23 mouse cellular contexts compared by ENCODE assay signal in the genomic region with DNA sequence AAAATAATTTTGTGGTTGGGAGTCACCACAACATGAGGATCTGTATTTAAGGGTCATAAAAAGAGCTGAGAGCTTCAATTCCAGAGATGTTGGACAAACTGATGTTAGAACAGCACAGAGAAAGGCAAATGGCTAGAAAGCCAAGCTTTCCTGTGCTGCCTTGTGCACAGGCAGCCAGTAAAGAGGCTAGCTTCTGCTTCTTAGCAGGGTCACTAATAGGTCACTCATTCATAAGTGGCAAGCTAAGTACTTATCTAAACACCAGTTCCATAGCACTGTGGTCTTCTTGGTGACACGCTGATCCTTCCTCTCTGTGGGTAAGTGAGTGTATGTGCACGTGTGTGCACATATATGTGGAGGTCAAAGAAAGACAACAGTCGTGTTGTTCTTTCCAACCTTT. TPM values are rescaled to one million over a fixed set of nuclear protein-coding genes. Genes with fewer than 3 reads are reported as not detected.
DNase-seq lines count a peak whose midpoint lies in the region; ATAC-seq and TF ChIP-seq lines count a peak whose summit lies in the region.
"Had no signal": no experiment of that assay in that cellular context is flagged by ENCODE, and none has a peak within 500 bp of the region (broad histone marks: within the 10 kb centered on the region; RNA-seq: fewer than 3 reads in every experiment).

No protein-coding gene starts in this region.

- peaks cover 5% of the 10 kb centered on the region; the same call in 1 of the 2 replicates for H3K4me1 ChIP-seq in lung, embryonic 14.5 days (ENCODE audit: insufficient read depth)
- 0 out of 2 replicates have a peak, but pooled peaks cover 4% of the 10 kb centered on the region for H3K4me1 ChIP-seq in lung, adult 2 months (ENCODE audit: control insufficient read depth, insufficient read depth, low read length)
- H3K4me1 ChIP-seq in lung, embryonic 15.5 days: 0 out of 2 replicates have a peak, but pooled peaks cover 11% of the 10 kb centered on the region
- peaks cover 14% of the 10 kb centered on the region for H3K4me1 ChIP-seq in lung, embryonic 16.5 days (replicated peaks; ENCODE audit: control insufficient read depth, insufficient read depth, low read length)
- 0 out of 2 replicates have a peak, but pooled peaks cover 2% of the 10 kb centered on the region for H3K4me1 ChIP-seq in lung, postnatal 0 days (ENCODE audit: insufficient read depth, low read depth, low read length)

- TF ChIP-seq POLR2A in lung, adult 2 months (IDR thresholded peaks at IDR 0.05; ENCODE audit: borderline replicate concordance, extremely low read depth, low read depth, low read length): no peak

- no peaks in the 10 kb centered on the region for H3K36me3 ChIP-seq in lung, embryonic 14.5 days (ENCODE audit: insufficient read depth)
- no peaks in the 10 kb centered on the region for H3K36me3 ChIP-seq in lung, embryonic 15.5 days
- no peaks in the 10 kb centered on the region for H3K36me3 ChIP-seq in lung, embryonic 16.5 days (ENCODE audit: control insufficient read depth, insufficient read depth, low read length)
- H3K36me3 ChIP-seq in lung, postnatal 0 days (ENCODE audit: insufficient read depth, low read length): no peaks in the 10 kb centered on the region
- H3K36me3 ChIP-seq: G1E had no signal

- no peak for TF ChIP-seq CTCF in lung, embryonic 14.5 days (IDR thresholded peaks at IDR 0.05; ENCODE audit: low read depth)
- TF ChIP-seq CTCF in lung, adult 2 months (IDR thresholded peaks at IDR 0.05; ENCODE audit: insufficient read depth, low read length): no peak
- TF ChIP-seq CTCF in lung, postnatal 0 days (IDR thresholded peaks at IDR 0.05): no peak

- ATAC-seq in lung, embryonic 14.5 days (ENCODE audit: insufficient read depth): peak; percentile 66; the same call in 1 of the 2 replicates
- ATAC-seq in lung, embryonic 15.5 days (ENCODE audit: borderline replicate concordance, extremely low read depth, low FRiP score, low TSS enrichment): peak; percentile 52
- peak; percentile 61; the same call in 1 of the 2 replicates for ATAC-seq in lung, embryonic 16.5 days (ENCODE audit: low read depth)
- ATAC-seq in lung, postnatal 0 days: peak; percentile 50
- ATAC-seq: activated CD4-positive, CD25-positive, alpha-beta regulatory T cell, adult 4 months; CD4-positive, CD25-positive, alpha-beta regulatory T cell, adult 4 months; Patski had no signal

- H3K27ac ChIP-seq in lung, embryonic 14.5 days (ENCODE audit: low read depth): peak overlapping the region; percentile 48
- peak overlapping the region; percentile 82 for H3K27ac ChIP-seq in lung, embryonic 15.5 days
- peak overlapping the region; percentile 87 for H3K27ac ChIP-seq in lung, embryonic 16.5 days (ENCODE audit: low read length)
- H3K27ac ChIP-seq in lung, postnatal 0 days (ENCODE audit: low read length): no peak overlapping the region

- H3K4me3 ChIP-seq in lung, embryonic 14.5 days (ENCODE audit: low read depth, low read length): no peak overlapping the region
- H3K4me3 ChIP-seq in lung, adult 2 months (replicated peaks; ENCODE audit: extremely low read depth, low read depth, low read length): no peak overlapping the region
- H3K4me3 ChIP-seq in lung, embryonic 15.5 days: no peak overlapping the region
- no peak overlapping the region for H3K4me3 ChIP-seq in lung, embryonic 16.5 days (ENCODE audit: low read length)
- no peak overlapping the region for H3K4me3 ChIP-seq in lung, postnatal 0 days (ENCODE audit: low read depth, low read length)

- no peaks in the 10 kb centered on the region for H3K9me3 ChIP-seq in lung, embryonic 14.5 days (ENCODE audit: low read depth, low read length)
- no peaks in the 10 kb centered on the region for H3K9me3 ChIP-seq in lung, embryonic 15.5 days
- no peaks in the 10 kb centered on the region for H3K9me3 ChIP-seq in lung, embryonic 16.5 days (ENCODE audit: control insufficient read depth, low read length)
- no peaks in the 10 kb centered on the region for H3K9me3 ChIP-seq in lung, postnatal 0 days (ENCODE audit: low read length)

- no peaks in the 10 kb centered on the region for H3K27me3 ChIP-seq in lung, embryonic 14.5 days (ENCODE audit: insufficient read depth, low read length)
- H3K27me3 ChIP-seq in lung, embryonic 15.5 days: no peaks in the 10 kb centered on the region
- H3K27me3 ChIP-seq in lung, embryonic 16.5 days (ENCODE audit: control insufficient read depth, insufficient read depth, low read depth, low read length): no peaks in the 10 kb centered on the region
- H3K27me3 ChIP-seq in lung, postnatal 0 days (replicated peaks; ENCODE audit: insufficient read depth, low read length): no peaks in the 10 kb centered on the region
- H3K27me3 ChIP-seq: Patski had no signal

- no peak for TF ChIP-seq EP300 in lung, postnatal 0 days (IDR thresholded peaks at IDR 0.05)

- H3K4me2 ChIP-seq in lung, embryonic 14.5 days: no peak overlapping the region
- no peak overlapping the region for H3K4me2 ChIP-seq in lung, embryonic 15.5 days
- no peak overlapping the region for H3K4me2 ChIP-seq in lung, embryonic 16.5 days (ENCODE audit: low read depth, low read length)
- H3K4me2 ChIP-seq in lung, postnatal 0 days (replicated peaks; ENCODE audit: low read depth, low read length): no peak overlapping the region

- WGBS in lung, embryonic 14.5 days: 53% methylated on average over 3 of the region's 3 CpGs
- WGBS in lung, adult 2 months: 54% methylated on average over 3 of the region's 3 CpGs
- 56% methylated on average over 3 of the region's 3 CpGs for WGBS in lung, embryonic 15.5 days
- WGBS in lung, embryonic 16.5 days: 34% methylated on average over 3 of the region's 3 CpGs
- WGBS in lung, postnatal 0 days: 45% methylated on average over 3 of the region's 3 CpGs

- H3K9ac ChIP-seq in lung, embryonic 14.5 days: no peak overlapping the region
- H3K9ac ChIP-seq in lung, embryonic 15.5 days: no peak overlapping the region
- no peak overlapping the region for H3K9ac ChIP-seq in lung, embryonic 16.5 days (ENCODE audit: low read length)
- no peak overlapping the region for H3K9ac ChIP-seq in lung, postnatal 0 days (replicated peaks; ENCODE audit: low read depth)

- peak; percentile 26 for DNase-seq in lung, embryonic 14.5 days
- no peak for DNase-seq in lung, adult 2 months
- no peak for DNase-seq in lung, adult 18-20 months
- no peak for DNase-seq in lung, postnatal 14 days
- no peak for DNase-seq in lung, postnatal 0 days (ENCODE audit: low spot score)
- DNase-seq in lung, postnatal 10 days: no peak
- DNase-seq: adrenal gland, adult 2 months; adrenal gland, adult 8-10 months; adrenal gland, postnatal 10 days; adrenal gland, postnatal 14 days; adrenal gland, postnatal 25 days; adrenal gland, postnatal 36 days; B cell, adult 2 months; cerebellum, adult 11 months; cerebellum, adult 11-12 months had no signal

RNA-seq across cellular contexts. Expression of a gene that starts 4.5 kb away (rescaled TPM):
- polyA plus RNA-seq in lung, embryonic 14.5 days (2014; fragmentation: Nextera tagmentation; extraction: Ambion mirVana): not detected in 2 replicates
- not detected in 2 replicates for polyA plus RNA-seq in lung, adult 2 months (2012; rRNA removed)
- not detected in 2 replicates for polyA plus RNA-seq in lung, embryonic 15.5 days (2015; fragmentation: Nextera tagmentation; extraction: Ambion mirVana)
- not detected in 2 replicates for polyA plus RNA-seq in lung, embryonic 16.5 days (2015; fragmentation: Nextera tagmentation; extraction: Ambion mirVana)
- not detected in 2 replicates for polyA plus RNA-seq in lung, postnatal 0 days (2015; fragmentation: Nextera tagmentation; extraction: Ambion mirVana)
- polyA plus RNA-seq: activated CD4-positive, CD25-positive, alpha-beta regulatory T cell, adult 4 months; adrenal gland, adult 2 months; brain, embryonic 14.5 days; C2C12; CD4-positive, CD25-positive, alpha-beta regulatory T cell, adult 4 months; G1E had no signal

RNA-seq across cellular contexts. Expression of a gene that starts 14.5 kb away (rescaled TPM):
- polyA plus RNA-seq in lung, embryonic 14.5 days (2014; fragmentation: Nextera tagmentation; extraction: Ambion mirVana): 0.27 and 1.3 TPM in 2 replicates
- 0.07 TPM in 1 of 2 replicates, not detected in the other for polyA plus RNA-seq in lung, adult 2 months (2012; rRNA removed)
- polyA plus RNA-seq in lung, embryonic 15.5 days (2015; fragmentation: Nextera tagmentation; extraction: Ambion mirVana): 1.4 and 10.7 TPM in 2 replicates
- polyA plus RNA-seq in lung, embryonic 16.5 days (2015; fragmentation: Nextera tagmentation; extraction: Ambion mirVana): 1.9 and 17.1 TPM in 2 replicates
- polyA plus RNA-seq in lung, postnatal 0 days (2015; fragmentation: Nextera tagmentation; extraction: Ambion mirVana): not detected in 2 replicates
- polyA plus RNA-seq: activated CD4-positive, CD25-positive, alpha-beta regulatory T cell, adult 4 months; CD4-positive, CD25-positive, alpha-beta regulatory T cell, adult 4 months; G1E had no signal

RNA-seq across cellular contexts. Expression of a gene that starts 23.8 kb away (rescaled TPM):
- not detected in 2 replicates for polyA plus RNA-seq in lung, embryonic 14.5 days (2014; fragmentation: Nextera tagmentation; extraction: Ambion mirVana)
- polyA plus RNA-seq in lung, adult 2 months (2012; rRNA removed): not detected in 2 replicates
- polyA plus RNA-seq in lung, embryonic 15.5 days (2015; fragmentation: Nextera tagmentation; extraction: Ambion mirVana): not detected in 2 replicates
- not detected in 2 replicates for polyA plus RNA-seq in lung, embryonic 16.5 days (2015; fragmentation: Nextera tagmentation; extraction: Ambion mirVana)
- not detected in 2 replicates for polyA plus RNA-seq in lung, postnatal 0 days (2015; fragmentation: Nextera tagmentation; extraction: Ambion mirVana)
- polyA plus RNA-seq: activated CD4-positive, CD25-positive, alpha-beta regulatory T cell, adult 4 months; adrenal gland, adult 2 months; brain, embryonic 14.5 days; C2C12; CD4-positive, CD25-positive, alpha-beta regulatory T cell, adult 4 months; G1E had no signal

RNA-seq across cellular contexts. Expression of a gene that starts 40.2 kb away (rescaled TPM):
- 0.08 TPM in 1 of 2 replicates, not detected in the other for polyA plus RNA-seq in lung, embryonic 14.5 days (2014; fragmentation: Nextera tagmentation; extraction: Ambion mirVana)
- polyA plus RNA-seq in lung, adult 2 months (2012; rRNA removed): 0.10 and 0.22 TPM in 2 replicates
- 0.19 and 0.24 TPM in 2 replicates for polyA plus RNA-seq in lung, embryonic 15.5 days (2015; fragmentation: Nextera tagmentation; extraction: Ambion mirVana)
- 0.49 TPM in 1 of 2 replicates, not detected in the other for polyA plus RNA-seq in lung, embryonic 16.5 days (2015; fragmentation: Nextera tagmentation; extraction: Ambion mirVana)
- polyA plus RNA-seq in lung, postnatal 0 days (2015; fragmentation: Nextera tagmentation; extraction: Ambion mirVana): 0.20 and 0.62 TPM in 2 replicates
- polyA plus RNA-seq: activated CD4-positive, CD25-positive, alpha-beta regulatory T cell, adult 4 months; adrenal gland, adult 2 months; brain, embryonic 14.5 days; C2C12; CD4-positive, CD25-positive, alpha-beta regulatory T cell, adult 4 months; G1E had no signal
